Mouse (Mus musculus) CH12.LX (cell line): ENCODE measurements around the gene Ces2g.

Experiments used
- BHLHE40 ChIP-seq: IDR thresholded peaks from 2 replicates; pipeline ENCODE4 v1.6.1; 2011; ENCODE audit warnings: mild to moderate bottlenecking, low read depth, low read length, improper control_type of control experiment
- CTCF ChIP-seq, 2 experiments: IDR thresholded peaks in 1 of 2; conservative IDR thresholded peaks in 1 of 2; 2 replicates each; pipeline ENCODE4 v1.5.1; 2011 to 2012; ENCODE audit warnings: low read depth in 2 of 2, low read length in 2 of 2, improper control_type of control experiment in 1 of 2, inconsistent platforms in 1 of 2, mild to moderate bottlenecking in 1 of 2, moderate library complexity in 1 of 2
- ETS1 ChIP-seq: conservative IDR thresholded peaks from 2 replicates; pipeline ENCODE4 v1.6.1; 2012; ENCODE audit warnings: low read depth, mild to moderate bottlenecking, inconsistent platforms, low read length, improper control_type of control experiment, moderate library complexity
- GABPA ChIP-seq: IDR thresholded peaks from 2 replicates; pipeline ENCODE4 v1.6.1; 2012; ENCODE audit warnings: low read depth, low read length, improper control_type of control experiment, inconsistent platforms; ENCODE audit not compliant: insufficient replicate concordance
- MAZ ChIP-seq: IDR thresholded peaks from 2 replicates; pipeline ENCODE4 v1.6.1; 2012; ENCODE audit warnings: low read depth, mild to moderate bottlenecking, inconsistent platforms, low read length, improper control_type of control experiment, moderate library complexity
- NRF1 ChIP-seq: IDR thresholded peaks from 2 replicates; pipeline ENCODE4 v1.6.1; 2014; ENCODE audit warnings: low read depth, mild to moderate bottlenecking, inconsistent platforms, low read length, improper control_type of control experiment, moderate library complexity
- PAX5 ChIP-seq: IDR thresholded peaks from 2 replicates; pipeline ENCODE4 v1.6.1; 2012; ENCODE audit warnings: low read length, inconsistent platforms, mixed read lengths
- POLR2A ChIP-seq: IDR thresholded peaks from 2 replicates; pipeline ENCODE4 v1.6.1; 2011; ENCODE audit warnings: low read depth, mild to moderate bottlenecking, improper control_type of control experiment, low read length
- POLR2AphosphoS2 ChIP-seq: IDR thresholded peaks from 2 replicates; pipeline ENCODE4 v1.6.1; 2011; ENCODE audit warnings: low read depth, low read length, improper control_type of control experiment
- RAD21 ChIP-seq: IDR thresholded peaks from 2 replicates; pipeline ENCODE4 v1.6.1; 2011; ENCODE audit warnings: low read depth, mild to moderate bottlenecking, low read length, improper control_type of control experiment, moderate library complexity
- RCOR1 ChIP-seq: conservative IDR thresholded peaks from 2 replicates; pipeline ENCODE4 v1.6.1; 2012; ENCODE audit warnings: low read depth, mild to moderate bottlenecking, inconsistent platforms, low read length, improper control_type of control experiment
- UBTF ChIP-seq: IDR thresholded peaks from 2 replicates; pipeline ENCODE4 v1.6.1; 2012; ENCODE audit warnings: low read depth, mild to moderate bottlenecking, inconsistent platforms, low read length, improper control_type of control experiment, moderate library complexity
- USF1 ChIP-seq: IDR thresholded peaks from 2 replicates; pipeline ENCODE4 v1.6.1; 2014; ENCODE audit warnings: low read depth, mild to moderate bottlenecking, inconsistent platforms, low read length, improper control_type of control experiment
- ZKSCAN1 ChIP-seq: IDR thresholded peaks from 2 replicates; pipeline ENCODE4 v1.6.1; 2012; ENCODE audit warnings: low read depth, inconsistent platforms, low read length, improper control_type of control experiment, borderline replicate concordance

DNA sequence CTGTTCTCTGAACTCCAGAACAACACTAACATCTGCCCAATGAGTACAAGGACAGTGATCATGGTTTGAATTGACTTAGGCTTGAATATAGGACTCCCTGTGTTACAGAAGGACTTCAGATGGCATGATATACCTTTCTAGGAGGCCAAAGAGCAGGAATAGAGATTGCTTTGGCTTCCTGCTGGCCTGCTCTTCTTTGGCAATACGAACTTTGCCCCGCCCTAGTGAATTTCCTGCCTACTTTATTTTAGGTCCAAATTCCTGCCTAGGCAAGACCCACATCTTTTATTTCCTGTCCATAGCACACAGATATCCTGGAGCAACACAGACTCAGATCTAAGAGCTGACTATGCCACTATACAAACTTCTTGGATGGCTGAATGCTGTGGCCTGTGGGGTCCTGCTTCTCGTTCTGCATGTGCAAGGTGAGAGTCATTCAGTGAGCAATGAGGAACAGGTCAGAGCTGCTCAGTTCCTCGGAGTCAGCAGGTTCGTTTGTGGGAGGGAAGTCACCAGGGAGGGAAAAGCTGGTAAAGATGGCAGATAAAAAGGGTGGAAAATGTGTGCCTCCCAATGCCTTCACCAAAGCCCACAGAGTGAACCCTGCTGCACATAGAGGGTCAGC, 35.4 kb upstream of the Ces2g start, which contains the start of gene Ces2e:
- TF ChIP-seq BHLHE40 (no peak), CTCF (conservative IDR thresholded peaks at IDR 0.05 in 1 of 2, IDR thresholded peaks at IDR 0.05 in 1 of 2; ENCODE audit: low read depth in 2 of 2, low read length in 2 of 2) (no peak), MAZ (no peak), POLR2AphosphoS2 (no peak), GABPA (no peak), POLR2A (no peak), USF1 (no peak), UBTF (no peak), RCOR1 (no peak), PAX5 (no peak), ETS1 (no peak), NRF1 (no peak), RAD21 (no peak), ZKSCAN1 (no peak)
